Mouse (Mus musculus) spleen, adult 18-20 months (tissue): Measurements from ENCODE around the gene Prss57.

Source experiments
- DNase-seq, 2 experiments: peaks; one replicate each; pipeline ENCODE4 v3.0.0; 2022; ENCODE audit warnings: mixed read lengths in 2 of 2

Prss57 gene

DNA sequence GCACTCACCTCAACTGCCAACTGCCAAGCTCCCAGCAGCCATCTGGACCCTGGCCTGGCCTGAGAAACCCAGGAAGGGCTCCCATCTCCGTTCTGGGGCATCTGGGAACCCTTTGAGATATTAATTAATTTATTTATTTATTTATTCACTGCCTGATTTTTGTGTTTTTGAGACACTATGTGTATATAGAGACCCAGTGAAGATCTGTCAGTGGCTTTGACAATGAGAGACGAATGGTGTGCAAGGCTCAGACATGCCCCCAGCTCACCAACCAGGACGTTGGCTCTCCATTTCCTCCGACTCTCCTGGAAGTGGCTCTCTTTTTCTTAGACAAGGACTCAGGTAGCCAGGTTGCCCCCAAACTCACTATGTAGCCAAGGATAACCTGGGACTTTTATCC lies at the start of gene Prss57:
Gene Prss57 (minus strand): TSS at position 101 of the 400 bp plus-strand sequence.
- DNase-seq = no peak

DNA sequence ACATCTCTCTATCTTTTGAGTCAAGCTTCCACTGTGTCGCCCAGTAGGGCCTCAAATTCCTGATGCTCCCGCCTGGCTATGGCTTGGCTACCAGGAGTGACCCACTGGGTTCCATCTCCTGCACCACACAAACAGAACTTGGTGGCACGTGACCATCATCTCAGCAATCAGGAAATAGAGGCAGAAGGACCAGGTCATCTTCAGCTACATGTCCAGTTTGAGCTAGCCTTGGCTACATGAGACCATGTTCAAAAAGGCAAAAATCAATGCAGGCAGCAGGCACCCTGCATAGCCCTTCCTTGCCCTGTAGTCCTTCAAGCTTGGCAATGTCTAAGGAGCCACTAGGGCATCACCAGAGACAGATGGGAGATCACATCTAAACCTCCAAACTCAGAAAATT lies 49.3 kb upstream of the Prss57 start:
- DNase-seq = no peak

DNA sequence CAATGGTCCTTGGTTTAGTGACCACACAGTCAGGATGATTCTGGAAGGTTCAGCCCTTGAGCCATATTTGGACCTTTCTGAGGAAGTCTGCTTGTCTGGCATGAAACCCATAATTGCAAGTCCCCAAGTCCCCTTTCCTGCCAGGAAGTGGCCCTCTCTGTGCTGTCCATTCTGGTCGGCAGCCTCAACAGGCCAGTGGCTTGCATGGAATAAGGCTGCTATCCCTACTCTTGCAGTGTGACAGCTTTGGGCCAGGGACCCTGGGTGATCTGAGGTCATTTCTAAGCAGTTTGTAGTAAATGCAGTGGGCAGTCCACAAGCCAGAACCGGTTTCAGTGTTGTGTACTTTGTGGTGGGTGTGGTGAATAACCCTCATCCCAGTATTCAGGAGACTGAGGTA lies 47.4 kb upstream of the Prss57 start:
- DNase-seq = no peak

GRCm38 (mm10) chr10:79836918-79837317 lies 46.2 kb upstream of the Prss57 start:
- DNase-seq = no peak

- peak; percentile 63 to 81 for DNase-seq
Measured at GRCm38 (mm10) chr10:79834769-79835398, 44.1 kb upstream of the Prss57 start.

- no peak for DNase-seq
Measured at GRCm38 (mm10) chr10:79832786-79833181, 42.0 kb upstream of the Prss57 start.

DNA sequence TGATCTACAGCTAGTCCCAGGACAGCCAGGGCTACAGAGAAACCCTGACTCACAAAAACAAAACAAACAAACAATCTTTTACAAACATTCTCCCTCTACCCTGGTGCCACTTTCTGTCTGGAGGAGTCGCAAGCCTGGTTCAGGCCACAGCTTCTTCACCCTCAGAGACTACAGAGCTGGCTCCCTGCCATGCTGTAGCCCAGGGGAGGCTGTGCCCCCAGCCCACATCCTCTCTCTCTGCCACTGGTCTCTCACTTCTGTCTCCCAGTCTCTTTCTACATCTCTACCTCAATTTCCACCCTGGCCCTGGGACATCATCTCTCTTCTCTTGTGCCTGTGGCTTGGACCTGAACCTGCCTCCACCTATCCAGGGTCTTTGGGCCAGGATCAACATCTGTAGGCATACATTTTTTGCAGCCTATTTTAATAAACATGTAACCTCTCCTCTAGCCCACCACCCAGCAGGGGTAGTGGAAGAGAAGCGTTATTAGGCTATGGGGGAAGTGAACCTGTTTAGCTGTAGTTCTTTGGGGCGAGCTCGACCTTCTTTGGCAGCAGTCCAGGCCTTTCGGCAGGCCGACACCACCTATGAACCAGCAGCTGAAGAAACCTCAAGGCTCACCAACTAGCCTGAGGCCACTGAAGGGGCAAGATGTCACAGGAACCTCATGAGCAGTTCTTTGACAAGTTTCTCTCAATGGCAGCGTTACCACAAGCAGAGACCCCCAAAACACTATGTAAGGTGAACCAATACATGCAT lies 41.4 kb upstream of the Prss57 start:
- DNase-seq = no peak

- DNase-seq = no peak
Measured at GRCm38 (mm10) chr10:79831583-79831982, 40.8 kb upstream of the Prss57 start.

DNA sequence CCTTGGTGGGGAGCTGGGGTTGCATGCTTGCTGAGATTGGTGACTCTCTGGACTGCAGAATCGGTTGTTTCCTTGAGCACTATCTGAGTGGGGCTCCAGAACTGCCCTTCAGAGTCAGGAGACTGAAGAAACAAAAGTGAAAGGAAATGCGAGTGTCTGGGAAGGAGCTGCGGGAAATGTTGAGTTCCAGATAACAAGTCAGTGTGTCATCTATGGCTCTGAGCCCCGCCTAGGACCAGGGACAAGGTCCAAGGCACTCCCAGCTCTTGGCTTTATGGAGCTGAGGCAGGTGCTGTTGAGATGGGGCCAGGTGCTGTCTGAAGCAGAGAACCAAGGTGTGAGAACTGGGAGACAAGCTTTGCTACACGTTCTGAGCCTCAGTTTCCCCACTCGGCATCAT lies 33.7 kb upstream of the Prss57 start:
- DNase-seq = no peak

DNA sequence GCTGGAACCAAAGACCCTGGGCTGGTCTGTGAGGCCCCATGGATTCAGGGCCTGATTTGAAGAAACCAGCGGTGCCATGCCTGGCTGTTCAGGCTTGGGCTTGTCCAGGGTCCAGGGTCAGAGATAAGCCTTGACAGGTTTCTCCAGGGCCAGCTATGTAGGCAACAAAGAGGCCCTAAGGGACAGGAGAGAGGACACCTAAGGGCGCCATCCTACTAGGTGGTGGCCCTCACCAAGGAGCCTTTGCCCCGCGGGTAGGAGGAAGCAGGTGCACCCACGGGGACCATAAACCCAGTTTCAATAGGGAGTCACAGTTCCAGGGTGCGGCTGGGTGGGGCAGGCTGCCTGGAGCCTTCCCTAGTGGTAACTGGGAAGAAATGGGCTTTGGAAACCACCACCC lies 32.2 kb upstream of the Prss57 start:
- DNase-seq = no peak

DNA sequence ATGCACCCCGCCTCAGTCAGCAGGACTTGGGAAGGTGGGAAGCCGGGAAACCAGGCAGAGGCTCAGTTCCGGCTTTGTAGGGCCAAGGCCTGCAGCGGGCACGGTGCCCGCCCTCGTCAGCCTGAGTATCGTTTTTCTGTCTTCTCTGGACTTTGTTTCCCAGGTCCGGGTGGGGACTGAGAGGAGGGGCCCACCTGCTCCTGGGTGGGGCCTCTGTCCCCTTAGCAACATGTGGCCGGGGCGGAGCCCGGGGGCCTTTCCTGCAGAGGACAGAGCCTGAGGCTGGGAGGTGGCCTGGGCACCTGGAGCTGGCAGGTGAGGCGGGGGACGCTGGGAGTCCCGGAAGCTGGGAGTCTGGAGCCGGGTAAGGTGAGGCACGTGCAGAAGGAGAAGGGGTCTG lies 31.6 kb upstream of the Prss57 start:
- DNase-seq = no peak

GRCm38 (mm10) chr10:79821731-79822130 lies 31.0 kb upstream of the Prss57 start:
- DNase-seq = no peak

- no peak for DNase-seq
Measured at GRCm38 (mm10) chr10:79820782-79821181, 30.0 kb upstream of the Prss57 start, which contains the start of gene Misp. Gene Misp (plus strand): TSS chr10:79820989.

GRCm38 (mm10) chr10:79820277-79820676 lies 29.5 kb upstream of the Prss57 start:
- DNase-seq = no peak

- no peak for DNase-seq
Measured at GRCm38 (mm10) chr10:79819606-79820005, 28.8 kb upstream of the Prss57 start.

DNA sequence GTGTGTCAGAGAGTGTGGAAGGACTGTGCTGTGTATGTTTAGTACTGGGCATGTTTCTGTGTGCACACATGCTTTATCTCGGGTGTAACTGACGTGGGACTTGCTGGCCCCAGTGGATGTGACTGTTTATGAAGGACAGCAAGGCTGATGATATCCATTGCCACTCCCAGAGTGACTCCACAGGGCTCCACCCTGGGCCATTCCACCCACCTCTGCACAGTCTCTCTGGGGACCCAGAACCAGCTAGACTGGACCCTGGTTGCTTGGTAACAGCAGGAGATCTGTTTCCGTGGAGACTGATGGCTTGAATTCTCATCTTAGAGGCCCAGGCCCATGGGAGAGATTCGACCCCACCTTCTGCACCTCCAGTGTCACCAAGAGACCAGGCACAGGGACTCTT lies 27.5 kb upstream of the Prss57 start:
- DNase-seq = no peak

DNA sequence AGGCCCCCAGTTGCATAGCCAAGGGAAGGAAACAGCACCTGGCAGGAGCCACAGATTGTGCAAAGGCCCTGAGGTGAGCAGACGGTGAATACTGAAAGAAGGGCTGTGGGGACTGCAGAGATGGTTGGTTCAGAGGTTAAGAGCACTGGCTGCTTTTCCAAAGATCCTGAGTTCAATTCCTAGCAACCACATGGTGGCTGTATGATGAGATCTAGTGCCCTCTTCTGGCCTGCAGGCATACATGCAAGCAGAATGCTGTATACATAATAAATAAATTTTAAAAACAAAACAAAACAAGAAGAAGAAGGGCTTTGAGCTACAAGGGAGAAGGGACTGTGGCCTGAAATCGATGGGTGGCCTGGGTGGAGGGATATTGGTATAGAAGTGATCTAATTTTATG lies 26.4 kb upstream of the Prss57 start:
- no peak for DNase-seq

DNA sequence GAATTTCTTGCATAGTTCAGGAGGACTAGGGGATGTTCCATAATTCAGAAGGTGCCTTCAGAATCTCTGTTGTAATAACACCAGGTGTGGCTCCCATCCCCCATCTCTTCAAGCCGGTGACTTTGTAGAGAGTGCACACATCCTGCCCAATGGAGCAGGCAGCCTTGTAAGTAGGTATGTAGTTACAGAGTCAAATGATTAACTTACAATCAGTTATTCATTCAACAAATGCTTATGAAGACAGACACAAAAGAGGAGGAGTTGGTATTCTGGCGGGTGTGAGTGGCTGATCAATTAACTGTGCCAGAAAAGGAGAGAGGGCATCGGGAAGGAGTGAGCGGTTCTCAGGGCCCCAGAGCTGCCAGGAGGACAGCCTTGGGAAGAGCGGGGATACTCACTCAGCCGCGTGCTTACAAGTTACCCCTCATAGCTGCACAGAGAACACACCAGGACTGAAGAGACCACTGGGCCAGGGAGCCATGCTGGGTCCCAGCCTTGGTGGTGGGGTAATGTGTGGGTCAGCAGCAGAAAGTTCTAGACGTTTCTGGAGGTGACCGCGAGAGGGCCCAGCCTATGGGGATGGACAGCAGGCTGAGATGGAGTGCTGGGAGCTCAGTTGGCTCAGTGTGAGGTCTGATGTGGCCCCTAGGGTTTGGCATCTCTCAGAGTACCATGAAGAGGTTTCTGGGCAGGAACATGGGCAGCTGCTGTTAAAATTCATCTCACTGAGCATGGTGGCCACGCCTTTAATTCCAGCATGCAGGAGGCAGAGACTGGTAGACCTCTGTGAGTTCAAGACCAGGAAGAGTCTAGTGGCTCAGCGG lies 25.1 kb upstream of the Prss57 start:
- no peak for DNase-seq

DNA sequence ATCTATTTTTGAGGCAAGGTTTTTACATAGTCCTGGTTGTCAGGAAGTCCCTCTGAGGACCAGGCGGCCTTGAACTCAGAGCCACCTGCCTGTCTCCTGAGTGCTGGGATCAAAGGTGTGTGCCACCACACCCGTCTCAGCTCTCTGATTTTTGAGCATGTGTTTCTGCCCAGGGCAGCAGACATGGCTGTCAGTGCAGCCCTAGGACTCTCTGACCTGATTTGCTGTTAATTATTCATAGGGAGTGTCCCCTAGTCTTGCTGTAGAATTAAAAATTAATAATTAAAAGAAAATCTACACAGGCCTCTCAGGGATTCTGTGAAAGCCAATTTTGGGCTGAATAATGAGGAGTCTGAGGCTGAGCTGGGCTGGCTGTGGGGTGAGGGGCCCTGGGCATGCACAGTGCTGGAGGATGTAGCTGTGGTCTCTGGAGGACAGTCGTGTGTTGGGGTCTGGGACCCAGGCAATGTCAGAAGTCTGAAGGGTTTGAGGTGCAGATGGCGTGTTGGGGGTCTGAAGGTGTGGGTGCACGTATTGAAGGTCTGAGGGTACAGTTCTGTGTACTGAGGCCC lies 23.6 kb upstream of the Prss57 start:
- DNase-seq = no peak

DNA sequence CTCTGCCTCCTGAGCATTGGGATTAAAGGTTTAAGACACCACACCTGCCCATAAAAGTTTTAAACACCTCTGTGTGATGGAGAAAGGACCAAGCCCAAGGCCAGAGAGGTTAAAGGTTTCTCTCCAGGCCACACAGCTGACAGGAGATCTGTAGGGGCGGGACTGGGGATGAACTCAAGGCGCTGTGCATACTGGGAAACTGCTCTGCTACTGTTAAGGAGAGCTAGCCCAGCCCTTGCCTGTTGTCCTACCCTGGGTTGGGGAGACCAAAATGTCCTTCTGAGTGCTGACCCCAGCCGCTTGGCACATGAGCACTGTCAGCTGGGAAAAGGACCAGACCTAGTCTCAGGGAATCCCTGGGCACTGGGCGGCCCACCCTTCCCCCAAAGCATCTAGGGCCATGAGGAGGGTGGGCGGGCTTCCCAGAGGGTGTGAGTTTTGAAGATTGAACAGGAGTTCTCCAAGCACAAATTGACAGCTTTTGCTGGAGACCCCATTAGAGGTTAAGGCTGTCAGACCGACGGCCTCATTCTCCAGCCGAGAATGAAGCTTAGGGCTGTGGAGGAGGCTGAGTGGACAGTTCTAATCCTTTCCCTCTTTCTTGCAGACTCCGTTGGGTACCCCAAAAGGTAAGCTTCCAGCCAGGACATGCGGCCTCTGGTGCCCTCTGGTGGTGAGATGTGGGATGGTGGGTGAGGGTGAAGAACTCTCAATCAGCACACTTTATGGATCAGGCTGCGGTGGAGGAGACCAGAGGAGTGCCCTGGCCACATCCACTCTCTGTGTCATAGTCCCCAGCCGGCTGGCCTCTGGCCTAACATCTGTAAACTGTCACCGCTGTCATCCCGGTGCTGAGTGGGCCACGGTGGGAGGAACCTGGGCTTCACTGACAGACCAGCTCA lies 21.2 kb upstream of the Prss57 start:
- DNase-seq = peak; percentile 66 to 86

DNA sequence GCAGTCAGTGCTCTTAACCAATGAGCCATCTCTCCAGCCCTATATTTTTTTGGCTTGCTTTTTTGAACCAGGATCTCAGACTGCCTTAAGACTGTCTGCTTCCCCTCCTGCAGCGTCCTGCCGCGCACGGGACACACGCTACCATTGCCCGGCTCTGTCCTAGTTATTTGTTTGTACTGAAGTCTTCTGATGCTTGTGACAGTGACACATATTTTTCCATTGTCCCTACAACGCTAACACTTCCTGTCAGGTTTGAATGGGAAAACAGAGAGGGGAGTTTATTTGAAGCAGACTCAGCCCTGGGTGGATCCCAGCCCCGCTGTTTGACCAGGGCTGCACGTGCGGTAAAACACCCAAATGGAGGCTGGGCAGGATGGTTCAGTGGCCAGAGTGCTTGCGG lies 18.0 kb upstream of the Prss57 start:
- no peak for DNase-seq

DNA sequence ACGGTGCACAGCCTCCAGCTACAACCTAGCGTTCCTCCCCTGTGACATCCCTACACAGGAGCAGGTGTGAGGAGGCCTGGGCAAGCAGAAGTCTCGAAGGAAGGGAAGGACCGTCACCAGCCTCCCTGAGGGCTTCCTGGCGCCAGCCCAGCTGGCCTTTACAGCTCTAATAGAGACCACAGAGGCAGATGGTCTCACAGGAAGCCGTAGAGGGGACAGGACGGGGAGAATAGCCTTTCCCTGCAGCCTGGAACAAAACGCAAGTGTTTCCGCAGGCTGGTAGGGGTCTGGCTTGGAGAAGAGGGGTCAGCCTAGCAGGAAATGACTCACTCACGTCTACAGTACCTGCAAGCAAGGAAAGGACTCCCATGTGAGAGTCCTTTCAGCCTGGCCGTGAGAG lies 17.1 kb upstream of the Prss57 start:
- DNase-seq = no peak
